Mouse (Mus musculus) hindbrain, embryonic 10.5 days (tissue): Measurements from ENCODE around the gene Rcc2. TPM values are rescaled to one million over a fixed set of nuclear protein-coding genes. Genes with fewer than 3 reads are reported as not detected.

ENCODE experiments used
- DNase-seq: peaks from one replicate; pipeline ENCODE4 v3.0.0-alpha.2; 2017; ENCODE audit warnings: low spot score
- H3K27ac ChIP-seq: fragments of 300-500 bp; sonication (generic); 2 replicates; pipeline ENCODE4 v1.5.1; 2016; ENCODE audit warnings: mild to moderate bottlenecking, moderate library complexity
- H3K27me3 ChIP-seq: fragments of 300-500 bp; sonication (generic); 2 replicates; pipeline ENCODE4 v1.6.1; 2016; ENCODE audit warnings: mild to moderate bottlenecking; ENCODE audit not compliant: poor library complexity, insufficient read depth, severe bottlenecking
- H3K36me3 ChIP-seq: fragments of 300-500 bp; sonication (generic); 2 replicates; pipeline ENCODE4 v1.6.1; 2016; ENCODE audit warnings: mild to moderate bottlenecking, moderate library complexity
- H3K4me1 ChIP-seq: fragments of 300-500 bp; sonication (generic); replicated peaks from 2 replicates; pipeline ENCODE4 v1.6.1; 2016; ENCODE audit warnings: mild to moderate bottlenecking
- H3K4me3 ChIP-seq: fragments of 300-500 bp; sonication (generic); 2 replicates; pipeline ENCODE4 v1.5.1; 2016; ENCODE audit warnings: mild to moderate bottlenecking, moderate library complexity
- H3K9me3 ChIP-seq: fragments of 300-500 bp; sonication (generic); 2 replicates; pipeline ENCODE4 v1.6.1; 2016; ENCODE audit warnings: mild to moderate bottlenecking, moderate library complexity
- WGBS: fragments of 180-500 bp; shearing (Covaris S2); methylation state at CpG from one replicate; pipeline ENCODE4 v1.1.7; 2016; 5-methylcytosine and 5-hydroxymethylcytosine counted together
- polyA plus RNA-seq: library from polyadenylated mRNA; unstranded; fragments of >200 nt; fragmentation: Nextera tagmentation; extraction: Ambion mirVana; gene quantifications from 2 replicates; pipeline ENCODE4 v1.2.1, GENCODE M21; 2016

Rcc2 gene
- polyA plus RNA-seq, result 33.9 and 37.5 TPM in 2 replicates

DNA sequence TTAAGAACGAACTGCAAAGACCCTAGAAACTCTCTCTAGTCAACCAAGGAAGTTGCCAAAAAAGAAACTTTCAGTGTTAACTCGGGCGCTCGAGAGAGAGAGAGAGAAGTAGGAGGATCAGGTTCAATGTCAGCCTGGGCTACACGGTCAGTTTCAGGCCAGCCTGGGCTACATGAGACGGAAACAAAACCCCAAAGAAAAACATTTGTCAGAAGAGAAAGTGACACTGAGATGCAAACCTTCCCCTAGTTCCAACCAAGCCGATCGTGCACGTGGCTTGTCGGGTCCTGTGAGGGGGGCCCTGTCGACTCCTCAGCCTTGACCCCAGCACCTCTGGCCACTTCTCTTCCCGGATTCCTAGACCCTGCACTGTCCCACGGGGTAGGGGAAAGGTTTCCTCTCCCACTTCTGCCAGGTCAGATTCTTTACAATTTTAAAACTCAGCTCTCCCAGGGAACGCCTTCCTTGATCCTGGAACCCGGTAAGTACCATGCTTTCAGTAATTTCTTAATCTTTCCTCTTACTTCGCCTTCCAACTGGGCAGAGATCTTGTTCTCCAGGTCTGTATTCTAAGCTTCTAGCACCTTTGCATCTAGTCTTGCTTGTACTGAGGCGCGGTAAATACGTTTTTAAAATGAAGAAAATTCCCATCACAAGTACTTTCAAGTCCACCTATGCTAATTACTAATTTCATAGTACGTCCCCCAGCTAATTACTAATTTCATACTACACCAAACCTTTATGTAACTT, at the start of gene Rcc2:
Rcc2 (plus strand) TSS at position 273 of the 750 bp plus-strand sequence.
- peaks cover 47% of the 10 kb centered on the region for H3K4me1 ChIP-seq
- H3K36me3 ChIP-seq, result peaks cover 20% of the 10 kb centered on the region
- H3K27ac ChIP-seq, result peak within 1 kb of the TSS; percentile 100
- no peaks in the 10 kb centered on the region for H3K9me3 ChIP-seq
- WGBS, result 7% methylated on average over 20 of the region's 20 CpGs
- peaks cover 33% of the 10 kb centered on the region for H3K27me3 ChIP-seq
- H3K4me3 ChIP-seq, result peak within 1 kb of the TSS; percentile 93
- DNase-seq, result peak; percentile 30

DNA sequence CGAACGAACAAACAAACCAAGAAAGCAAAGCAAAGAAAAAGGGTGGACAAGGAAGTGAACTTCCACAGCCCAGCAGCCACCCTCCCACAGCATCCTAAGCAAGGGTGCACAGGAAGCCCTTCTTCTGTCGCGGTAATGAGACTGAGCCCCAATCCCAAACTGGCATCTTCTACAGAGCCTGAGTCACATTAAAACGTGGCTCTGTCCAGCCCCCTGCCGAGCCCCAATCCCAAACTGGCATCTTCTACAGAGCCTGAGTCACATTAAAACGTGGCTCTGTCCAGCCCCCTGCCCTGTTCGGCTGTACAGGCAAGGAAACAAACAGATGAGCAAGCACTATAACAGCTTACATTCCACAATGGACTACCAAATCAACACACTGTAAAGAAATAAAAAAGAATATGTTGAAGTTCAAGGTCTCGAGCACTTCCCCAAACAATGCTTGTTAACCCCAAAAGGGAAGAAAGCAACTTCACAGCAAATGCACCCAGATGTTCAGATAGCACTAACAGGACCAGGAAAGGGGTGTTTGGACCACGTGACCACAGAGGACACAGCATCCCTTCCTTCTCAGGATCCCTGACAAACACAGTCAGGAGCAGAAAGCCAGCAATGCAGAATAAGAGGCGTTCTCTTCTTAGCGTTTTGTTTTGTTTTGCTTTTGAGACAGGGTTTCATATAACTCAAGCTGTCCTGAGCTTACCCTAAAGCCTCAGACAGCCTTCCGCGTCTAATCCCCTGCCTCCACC, 46.3 kb upstream of the Rcc2 start:
- peaks cover 43% of the 10 kb centered on the region for H3K4me1 ChIP-seq
- 60% methylated on average over 14 of the region's 14 CpGs for WGBS
- no peaks in the 10 kb centered on the region for H3K36me3 ChIP-seq
- H3K9me3 ChIP-seq, result no peaks in the 10 kb centered on the region
- peaks cover 2% of the 10 kb centered on the region; the same call in 1 of the 2 replicates for H3K27me3 ChIP-seq
- H3K27ac ChIP-seq, result no peak overlapping the region
- H3K4me3 ChIP-seq, result no peak overlapping the region
- DNase-seq, result no peak

DNA sequence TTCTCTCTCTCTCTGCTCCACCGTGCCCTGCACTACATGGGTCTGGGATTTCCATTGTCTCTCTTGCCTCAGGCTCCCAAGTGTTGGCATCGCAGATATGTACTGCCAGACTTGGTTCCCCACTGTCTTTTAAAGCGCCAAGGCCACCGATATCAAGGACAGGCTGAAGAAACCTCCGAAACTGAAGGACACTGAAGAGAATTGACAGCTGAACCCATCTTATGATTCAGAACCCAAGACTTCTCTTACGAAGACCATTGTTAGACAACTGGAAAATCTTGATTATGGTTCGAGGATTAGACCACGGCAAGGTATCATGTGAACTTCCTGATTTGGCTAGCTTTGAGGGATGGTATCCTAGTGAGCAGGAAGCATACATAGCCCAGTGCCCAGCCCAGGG, 45.5 kb upstream of the Rcc2 start:
- DNase-seq, result no peak
- Histone ChIP-seq H3K4me1 (peaks cover 43% of the 10 kb centered on the region), H3K36me3 (no peaks in the 10 kb centered on the region), H3K4me3 (no peak overlapping the region), H3K9me3 (no peaks in the 10 kb centered on the region), H3K27ac (no peak overlapping the region), H3K27me3 (peaks cover 2% of the 10 kb centered on the region; the same call in 1 of the 2 replicates)
- 82% methylated on average over 8 of the region's 8 CpGs for WGBS

DNA sequence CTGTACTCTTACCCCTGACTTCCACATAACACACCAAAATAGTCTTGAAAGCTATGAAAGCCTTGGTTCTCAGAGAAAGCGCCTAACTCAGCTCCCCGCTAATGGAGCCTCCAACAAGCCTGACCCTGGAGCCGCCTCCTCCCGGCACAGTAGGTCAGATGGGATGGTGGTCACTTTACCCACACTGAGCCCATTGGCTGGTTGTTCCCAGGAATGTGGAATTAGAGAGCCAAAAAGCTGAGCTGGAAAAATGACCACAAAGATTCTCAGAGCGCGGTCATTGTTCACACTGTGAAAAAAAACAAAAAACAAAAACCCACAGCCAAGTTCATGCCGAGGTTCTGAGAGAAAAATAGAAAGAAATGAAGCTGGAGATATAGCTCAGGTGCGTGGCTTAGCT, 43.8 kb upstream of the Rcc2 start:
- no peak overlapping the region for H3K4me3 ChIP-seq
- H3K9me3 ChIP-seq, result no peaks in the 10 kb centered on the region
- no peaks in the 10 kb centered on the region for H3K36me3 ChIP-seq
- 73% methylated on average over 8 of the region's 8 CpGs for WGBS
- H3K27ac ChIP-seq, result peak overlapping the region; percentile 94
- H3K27me3 ChIP-seq, result peaks cover 2% of the 10 kb centered on the region; the same call in 1 of the 2 replicates
- DNase-seq, result no peak
- H3K4me1 ChIP-seq, result peaks cover 44% of the 10 kb centered on the region

DNA sequence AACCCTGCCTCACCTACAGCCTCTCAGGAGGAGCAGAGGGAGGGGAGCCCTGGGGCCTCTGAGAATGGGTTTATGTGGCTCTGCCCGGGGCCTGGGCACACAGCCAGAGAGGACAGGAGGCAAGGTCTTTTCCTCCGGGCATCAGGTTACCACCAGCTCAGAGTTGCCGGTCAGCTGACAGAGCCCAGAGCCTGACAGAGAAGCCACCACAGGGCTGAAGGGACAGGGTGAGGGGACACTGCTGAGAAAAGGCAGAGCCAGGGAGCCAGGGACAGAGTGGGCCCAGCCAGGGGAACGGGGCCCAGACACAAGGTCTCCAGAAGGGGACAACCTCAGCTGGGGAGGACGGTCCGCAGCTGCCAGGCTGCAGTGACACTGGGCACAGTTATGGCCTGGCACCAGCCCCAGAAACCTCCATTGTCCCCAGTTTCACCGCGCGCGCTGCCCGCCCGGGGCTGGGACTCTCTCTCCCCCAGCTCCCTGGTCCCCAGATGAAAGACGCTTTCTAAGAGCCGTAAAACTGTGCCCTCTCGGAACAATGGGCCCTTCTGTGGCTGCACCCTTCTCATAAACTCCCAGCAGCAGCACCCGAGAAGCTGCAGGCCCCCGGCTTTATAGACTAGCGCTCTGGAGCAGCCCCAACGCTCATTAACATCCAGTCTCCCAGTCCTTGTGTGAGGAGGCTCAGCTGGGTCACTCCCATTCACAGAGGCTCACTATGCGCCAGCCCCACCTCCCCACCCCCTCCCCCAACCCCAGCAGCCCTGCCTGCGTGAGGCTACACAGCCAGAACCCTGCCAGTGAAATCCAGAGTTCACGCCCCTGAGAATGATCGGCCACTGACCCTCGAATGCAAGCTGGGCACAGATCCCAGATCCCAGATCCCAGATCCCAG, 42.4 kb upstream of the Rcc2 start:
- Histone ChIP-seq H3K36me3 (no peaks in the 10 kb centered on the region), H3K27me3 (peaks cover 2% of the 10 kb centered on the region; the same call in 1 of the 2 replicates), H3K27ac (peak overlapping the region; percentile 94), H3K9me3 (no peaks in the 10 kb centered on the region), H3K4me1 (peaks cover 58% of the 10 kb centered on the region), H3K4me3 (peak overlapping the region; percentile 36)
- 4% methylated on average over 24 of the region's 24 CpGs for WGBS
- DNase-seq, result peak; percentile 75

DNA sequence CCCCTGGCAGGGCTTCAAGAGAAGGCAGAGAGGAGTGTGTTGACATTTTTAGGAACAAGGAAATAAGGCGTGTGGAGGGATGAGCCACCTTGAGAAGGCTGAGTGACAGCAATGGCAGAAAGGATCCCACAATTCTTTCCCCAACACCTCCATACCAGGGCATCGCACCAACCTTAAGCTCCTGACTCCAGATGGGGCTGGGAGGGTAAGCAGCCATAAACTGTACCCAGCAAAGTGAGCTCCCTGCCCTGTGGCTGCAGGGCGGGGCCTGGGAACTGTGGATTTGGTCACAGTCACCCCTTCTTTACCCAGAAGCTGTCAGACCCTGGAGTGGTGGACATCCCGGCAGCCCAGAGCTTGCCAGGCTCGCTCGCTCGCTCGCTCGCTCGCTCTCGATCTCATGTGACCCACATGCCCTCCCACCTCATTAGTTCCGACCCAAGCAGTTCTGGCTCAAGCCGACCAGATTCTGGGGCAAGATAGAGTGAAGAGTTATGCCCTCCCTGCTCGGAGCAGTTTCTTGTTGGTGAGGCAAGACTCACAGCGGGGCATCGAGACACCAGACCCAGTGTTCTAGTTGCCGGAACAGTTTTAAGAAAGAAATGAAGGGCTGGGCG, 38.8 kb upstream of the Rcc2 start:
- Histone ChIP-seq H3K27me3 (peaks cover 5% of the 10 kb centered on the region; the same call in 1 of the 2 replicates), H3K4me1 (peaks cover 77% of the 10 kb centered on the region), H3K36me3 (no peaks in the 10 kb centered on the region), H3K4me3 (no peak overlapping the region), H3K27ac (peak overlapping the region; percentile 79), H3K9me3 (no peaks in the 10 kb centered on the region)
- no peak for DNase-seq
- WGBS, result 79% methylated on average over 18 of the region's 18 CpGs

DNA sequence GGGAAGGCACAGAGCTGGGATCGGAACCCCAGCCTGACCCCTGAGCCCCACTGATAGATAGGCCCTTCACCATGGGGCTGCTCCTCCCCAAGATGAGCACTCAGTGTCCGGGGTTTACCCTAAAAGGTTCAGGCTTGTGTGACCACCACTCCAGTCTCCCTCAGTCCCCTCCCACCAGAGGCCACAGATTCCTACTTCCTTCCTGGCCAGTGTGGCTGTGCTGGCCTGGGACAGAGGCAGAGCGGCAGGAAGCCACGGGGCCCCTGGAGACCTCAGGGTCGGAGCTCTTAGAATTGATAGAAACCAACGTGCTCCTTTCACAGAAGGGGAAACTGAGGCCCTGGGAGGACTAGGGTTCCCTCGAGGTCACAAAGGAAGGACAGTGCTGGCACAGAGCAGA, 37.9 kb upstream of the Rcc2 start:
- 39% methylated on average over 7 of the region's 7 CpGs for WGBS
- DNase-seq, result no peak
- no peaks in the 10 kb centered on the region for H3K9me3 ChIP-seq
- H3K4me1 ChIP-seq, result peaks cover 68% of the 10 kb centered on the region
- H3K36me3 ChIP-seq, result no peaks in the 10 kb centered on the region
- peaks cover 5% of the 10 kb centered on the region; the same call in 1 of the 2 replicates for H3K27me3 ChIP-seq
- H3K27ac ChIP-seq, result peak overlapping the region; percentile 79
- no peak overlapping the region for H3K4me3 ChIP-seq

DNA sequence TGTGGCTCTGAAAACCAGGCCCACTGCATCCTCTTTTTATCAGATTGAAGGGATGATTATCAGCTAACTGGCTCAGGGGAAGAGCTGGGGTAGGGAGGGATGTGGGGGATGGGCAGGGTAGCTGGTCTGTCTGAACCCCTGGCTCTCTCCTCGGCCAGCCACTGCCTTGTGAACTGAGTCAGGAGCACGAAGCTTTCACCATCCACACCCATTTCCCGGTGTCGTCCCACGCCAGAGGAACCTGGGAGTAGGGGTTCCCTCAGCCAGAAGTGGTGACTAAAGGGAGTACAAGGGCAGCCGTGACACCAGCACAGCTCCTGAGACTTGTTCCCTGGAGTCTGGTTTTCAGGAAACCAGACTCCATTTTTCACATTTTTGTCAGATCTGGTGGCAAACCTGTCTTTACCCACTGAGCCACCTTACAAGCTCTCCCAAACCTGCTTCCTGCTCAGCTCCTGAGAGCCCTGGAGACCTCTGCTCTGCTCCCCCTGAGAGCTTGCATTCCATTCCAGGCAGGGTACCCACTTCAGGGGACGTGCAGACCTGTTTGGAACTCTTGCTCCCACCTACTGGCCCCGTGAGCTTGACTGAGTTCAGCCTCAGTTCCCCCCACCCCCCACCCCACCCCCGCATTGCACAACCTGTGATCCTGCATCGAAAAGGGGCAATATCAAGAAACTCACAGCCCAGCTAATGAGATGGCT, 37.3 kb upstream of the Rcc2 start:
- Histone ChIP-seq H3K27ac (peak overlapping the region; percentile 79), H3K4me3 (no peak overlapping the region), H3K4me1 (peaks cover 62% of the 10 kb centered on the region), H3K27me3 (peaks cover 5% of the 10 kb centered on the region; the same call in 1 of the 2 replicates), H3K36me3 (no peaks in the 10 kb centered on the region), H3K9me3 (no peaks in the 10 kb centered on the region)
- 31% methylated on average over 10 of the region's 10 CpGs for WGBS
- no peak for DNase-seq

DNA sequence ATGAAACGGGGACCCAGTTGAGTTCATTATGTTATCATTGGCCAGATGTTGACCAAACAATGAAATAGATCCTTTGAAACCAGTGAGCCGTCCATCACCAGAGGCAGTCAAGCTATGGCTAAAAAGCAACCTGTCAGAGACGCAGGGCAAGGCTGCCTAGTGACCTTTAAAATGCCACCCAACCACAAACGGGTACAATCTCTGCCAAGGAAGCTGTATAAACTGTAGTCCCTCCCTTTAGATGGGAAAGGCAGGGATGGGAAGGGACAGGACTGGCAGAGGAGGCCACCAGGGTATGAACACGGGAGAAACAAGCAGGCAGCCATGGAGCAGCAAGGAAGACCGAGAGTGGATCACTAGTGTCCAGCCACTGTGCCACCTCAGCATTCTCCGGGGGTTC, 35.3 kb upstream of the Rcc2 start:
- H3K27ac ChIP-seq, result 0 out of 2 replicates have a peak overlapping the region, but pooled peaks have one; percentile 19
- no peak for DNase-seq
- H3K36me3 ChIP-seq, result no peaks in the 10 kb centered on the region
- H3K4me3 ChIP-seq, result no peak overlapping the region
- H3K9me3 ChIP-seq, result no peaks in the 10 kb centered on the region
- 71% methylated on average over 7 of the region's 7 CpGs for whole genome bisulfite sequencing
- H3K27me3 ChIP-seq, result 0 out of 2 replicates have a peak, but pooled peaks cover 5% of the 10 kb centered on the region
- H3K4me1 ChIP-seq, result peaks cover 44% of the 10 kb centered on the region

DNA sequence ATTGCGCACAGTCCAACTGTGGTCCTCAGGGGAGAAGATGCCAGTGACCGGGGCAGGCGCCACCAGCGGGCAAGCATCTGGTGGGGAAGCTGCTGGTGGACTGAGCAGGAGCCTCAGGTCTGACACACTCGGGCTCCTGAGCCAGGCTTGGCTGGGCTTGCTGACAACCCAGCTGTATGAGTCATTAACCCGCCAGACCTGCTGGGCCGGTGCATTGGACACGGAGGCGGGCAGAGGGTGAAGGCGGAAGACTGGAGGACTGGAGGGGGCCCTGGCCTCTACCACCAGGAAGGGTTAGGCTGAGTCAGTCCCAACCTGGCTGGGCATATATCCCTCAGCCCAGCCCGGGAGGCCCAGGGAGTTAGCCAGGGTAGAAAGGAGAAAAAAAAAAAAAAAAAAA, 34.6 kb upstream of the Rcc2 start, which contains the start of gene Arhgef10l:
Arhgef10l (minus strand) TSS at position 253 of the 400 bp plus-strand sequence.
- Histone ChIP-seq H3K27ac (0 out of 2 replicates have a peak within 1 kb of the TSS, but pooled peaks have one; percentile 19), H3K4me1 (peaks cover 44% of the 10 kb centered on the region), H3K4me3 (no peak within 1 kb of the TSS), H3K9me3 (no peaks in the 10 kb centered on the region), H3K27me3 (0 out of 2 replicates have a peak, but pooled peaks cover 5% of the 10 kb centered on the region), H3K36me3 (no peaks in the 10 kb centered on the region)
- no peak for DNase-seq
- 77% methylated on average over 11 of the region's 11 CpGs for WGBS

DNA sequence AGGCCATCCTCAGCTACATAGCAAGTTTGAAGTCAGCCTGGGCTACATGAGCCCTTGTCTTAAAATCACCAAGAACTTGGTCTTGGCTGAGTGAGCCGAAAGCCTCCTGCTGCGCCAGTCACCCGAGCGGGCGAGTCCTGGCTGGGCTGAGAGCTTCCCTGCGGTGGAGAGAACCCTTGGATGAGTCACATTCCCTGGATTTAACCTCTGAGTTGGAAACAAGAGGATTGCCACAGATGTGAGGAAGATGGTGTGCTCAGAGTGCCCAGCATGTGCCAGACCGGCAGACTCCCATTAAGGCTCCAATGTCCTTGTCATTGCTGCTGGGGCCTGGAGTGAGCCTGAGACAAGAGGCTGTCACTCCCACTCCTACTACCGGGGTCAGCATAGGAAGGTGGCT, 32.5 kb upstream of the Rcc2 start:
- Histone ChIP-seq H3K27ac (no peak overlapping the region), H3K4me3 (no peak overlapping the region), H3K9me3 (no peaks in the 10 kb centered on the region), H3K27me3 (0 out of 2 replicates have a peak, but pooled peaks cover 5% of the 10 kb centered on the region), H3K36me3 (no peaks in the 10 kb centered on the region), H3K4me1 (peaks cover 30% of the 10 kb centered on the region)
- 88% methylated on average over 8 of the region's 8 CpGs for WGBS
- no peak for DNase-seq
